Mouse (Mus musculus) left cerebral cortex, adult 8-10 months (tissue): ENCODE results near the gene Obp2a. TPM values are rescaled to one million over a fixed set of nuclear protein-coding genes. Genes with fewer than 3 reads are reported as not detected.
"Not testable (repeated sequence)": the region's sequence is repeated elsewhere in the genome, so short reads cannot be mapped to it uniquely, and the experiment has no call there.

Experiments
- DNase-seq, 2 experiments: peaks; one replicate each; pipeline ENCODE4 v3.0.0; 2022; ENCODE audit warnings: low spot score in 2 of 2
- total RNA-seq, 4 experiments: library from RNA; stranded (reverse); gene quantifications; 2 replicates each; pipeline ENCODE4 v1.2.4; 2022

Gene Obp2a
- total RNA-seq, 4 experiments from 2014 or later: not detected

- not testable (repeated sequence) for DNase-seq
Observed at GRCm38 (mm10) chr2:25709056-25709455, 9.2 kb downstream of the Obp2a start.

GRCm38 (mm10) chr2:25709791-25710190 lies 9.9 kb downstream of the Obp2a start:
- DNase-seq: not testable (repeated sequence)

- not testable (repeated sequence) for DNase-seq
Observed at GRCm38 (mm10) chr2:25711641-25712040, 11.8 kb downstream of the Obp2a start.

- DNase-seq: no peak
Observed at GRCm38 (mm10) chr2:25717222-25717621, 17.4 kb downstream of the Obp2a start.

GRCm38 (mm10) chr2:25733199-25733930 lies 33.5 kb downstream of the Obp2a start:
- DNase-seq: no peak

GRCm38 (mm10) chr2:25736709-25737108 lies 36.9 kb downstream of the Obp2a start, which contains the start of gene Obp2b:
TSS of gene Obp2b (plus strand) at chr2:25737009.
- not testable (repeated sequence) for DNase-seq

- DNase-seq: no peak
Observed at GRCm38 (mm10) chr2:25741671-25742070, 41.8 kb downstream of the Obp2a start.

Other genes starting within 250 kb of the Obp2a start
- gene Clic3, start 243.2 kb upstream of the Obp2a start, total RNA-seq: 1 to 10 TPM in 2 of 4 experiments, not detected in 2; 1.2 to 1.6 TPM
- gene Paxx, start 238.9 kb upstream of the Obp2a start, total RNA-seq: 10 to 100 TPM; 67.2 to 88.0 (median 78.1) TPM
- 1,000 to 10,000 TPM; 1,862 to 2,386 (median 2,226) TPM for gene Ptgds, start 230.0 kb upstream of the Obp2a start, total RNA-seq
- gene Lcn12, start 206.1 kb upstream of the Obp2a start, total RNA-seq: not detected
- 100 to 1,000 TPM; 105 to 121 (median 113) TPM for gene Fbxw5, start 199.3 kb upstream of the Obp2a start, total RNA-seq
- 1 to 10 TPM in 3 of 4 experiments, under 1 TPM in 1; 0.86 to 1.9 (median 1.6) TPM for gene C8g, start 198.3 kb upstream of the Obp2a start, total RNA-seq
- gene Traf2, start 153.1 kb upstream of the Obp2a start, total RNA-seq: 10 to 100 TPM; 10.3 to 11.9 (median 10.4) TPM
- 100 to 1,000 TPM; 123 to 209 (median 170) TPM for gene Edf1, start 142.2 kb upstream of the Obp2a start, total RNA-seq
- gene Mamdc4, start 125.2 kb upstream of the Obp2a start, total RNA-seq: 1 to 10 TPM in 3 of 4 experiments, under 1 TPM in 1; 0.46 to 3.1 (median 1.7) TPM
- gene Phpt1, start 124.8 kb upstream of the Obp2a start, total RNA-seq: 10 to 100 TPM; 57.8 to 72.0 (median 64.7) TPM
- gene Ajm1, start 118.3 kb upstream of the Obp2a start, total RNA-seq: 10 to 100 TPM; 86.8 to 96.3 (median 92.7) TPM
- gene Rabl6, start 91.5 kb upstream of the Obp2a start, total RNA-seq: 100 to 1,000 TPM; 135 to 160 (median 145) TPM
- not detected for gene Ccdc183, start 82.4 kb upstream of the Obp2a start, total RNA-seq
- gene Tmem141, start 78.0 kb upstream of the Obp2a start, total RNA-seq: 10 to 100 TPM; 21.0 to 30.4 (median 22.8) TPM
- 1 to 10 TPM in 2 of 4 experiments, under 1 TPM in 2; 0.46 to 1.2 (median 0.80) TPM for gene Fcna, start 72.0 kb upstream of the Obp2a start, total RNA-seq
- gene Lcn8, start 46.9 kb upstream of the Obp2a start, total RNA-seq: not detected
- gene Lcn5, start 42.1 kb upstream of the Obp2a start, total RNA-seq: not detected
- gene Lcn6, start 23.3 kb upstream of the Obp2a start, total RNA-seq: not detected
- gene Lcn10, start 17.3 kb upstream of the Obp2a start, total RNA-seq: not detected
- gene Bmyc, start 6.7 kb downstream of the Obp2a start, total RNA-seq: 100 to 1,000 TPM in 2 of 4 experiments, 10 to 100 TPM in 2; 86.5 to 102 (median 95.1) TPM
- gene Obp2b, start 37.0 kb downstream of the Obp2a start, total RNA-seq: under 1 TPM in 2 of 4 experiments, not detected in 2; 0.72 to 0.74 TPM
- not detected for gene Lcn3, start 65.5 kb downstream of the Obp2a start, total RNA-seq
- not detected for gene Lcn11, start 77.0 kb downstream of the Obp2a start, total RNA-seq
- not detected for gene Gm13539, start 82.2 kb downstream of the Obp2a start, total RNA-seq
- gene Glt6d1, start 115.8 kb downstream of the Obp2a start, total RNA-seq: not detected
- not detected for gene Lcn9, start 123.1 kb downstream of the Obp2a start, total RNA-seq
- gene Sohlh1, start 147.2 kb downstream of the Obp2a start, total RNA-seq: not detected
- gene Kcnt1, start 163.7 kb downstream of the Obp2a start, total RNA-seq: 100 to 1,000 TPM; 132 to 138 (median 136) TPM